Mouse (Mus musculus) liver, embryonic 14.5 days (tissue): ENCODE measurements around the gene Mtx2. TPM values are rescaled to one million over a fixed set of nuclear protein-coding genes. Genes with fewer than 3 reads are reported as not detected.

ENCODE experiments used
- ATAC-seq: fragments of 200-750 bp; cut with Nextera tagmentation; 2 replicates; pipeline ENCODE4 v1.8.0; 2017; ENCODE audit warnings: moderate number of reproducible peaks, mild to moderate bottlenecking, moderate library complexity; ENCODE audit not compliant: insufficient read depth
- DNase-seq, 3 experiments: peaks; one replicate each; pipeline ENCODE4 v3.0.0-alpha.2; 2012 to 2013; ENCODE audit warnings: low read depth in 3 of 3, low spot score in 3 of 3
- H3K27ac ChIP-seq: fragments of 300-500 bp; sonication (generic); 2 replicates; pipeline ENCODE4 v1.5.1; 2014; ENCODE audit warnings: moderate library complexity, mild to moderate bottlenecking, control low read depth, inconsistent platforms
- H3K27me3 ChIP-seq: fragments of 300-500 bp; sonication (generic); 2 replicates; pipeline ENCODE4 v1.6.1; 2014; ENCODE audit warnings: mild to moderate bottlenecking, low read length, moderate library complexity; ENCODE audit not compliant: control insufficient read depth, insufficient read depth
- H3K36me3 ChIP-seq: fragments of 300-500 bp; sonication (generic); replicated peaks from 2 replicates; pipeline ENCODE4 v1.6.1; 2014; ENCODE audit warnings: low read depth; ENCODE audit not compliant: control insufficient read depth, insufficient read depth
- H3K4me1 ChIP-seq, 2 experiments: fragments of 200-500 bp in 1 of 2; fragments of 300-500 bp in 1 of 2; sonication (generic) in 1 of 2; replicated peaks; 2 replicates each; pipeline ENCODE4 v1.6.1; 2012 to 2014; ENCODE audit warnings: antibody characterized with exemption in 1 of 2, inconsistent platforms in 1 of 2, low read length in 1 of 2; ENCODE audit not compliant: control insufficient read depth in 2 of 2, insufficient read depth in 2 of 2
- H3K4me2 ChIP-seq: fragments of 300-500 bp; sonication (generic); 2 replicates; pipeline ENCODE4 v1.6.1; 2014; ENCODE audit warnings: low read depth, mild to moderate bottlenecking, control low read depth, moderate library complexity
- H3K4me3 ChIP-seq, 2 experiments: fragments of 200-500 bp in 1 of 2; fragments of 300-500 bp in 1 of 2; sonication (generic) in 1 of 2; 2 replicates each; pipeline ENCODE4 v1.5.1; 2012 to 2014; ENCODE audit warnings: low read depth in 2 of 2, low read length in 2 of 2, mild to moderate bottlenecking in 2 of 2, control low read depth in 1 of 2, inconsistent platforms in 1 of 2, moderate library complexity in 1 of 2; ENCODE audit not compliant: insufficient read depth in 1 of 2
- H3K9ac ChIP-seq: fragments of 300-500 bp; sonication (generic); replicated peaks from 2 replicates; pipeline ENCODE4 v1.6.1; 2014; ENCODE audit warnings: mild to moderate bottlenecking, control low read depth, moderate library complexity
- H3K9me3 ChIP-seq: fragments of 300-500 bp; sonication (generic); 2 replicates; pipeline ENCODE4 v1.6.1; 2016; ENCODE audit warnings: low read length, mixed read lengths; ENCODE audit not compliant: control insufficient read depth
- CTCF ChIP-seq: IDR thresholded peaks from 2 replicates; pipeline ENCODE4 v1.5.1; 2016; ENCODE audit warnings: antibody characterized with exemption, low read depth, control low read depth
- EP300 ChIP-seq: IDR thresholded peaks from 2 replicates; pipeline ENCODE4 v1.6.1; 2016; ENCODE audit warnings: antibody characterized with exemption, low read depth
- WGBS: fragments of 180-500 bp; shearing (Covaris S2); extraction: QIAGEN DNeasy Blood & Tissue Kit; methylation state at CpG from one replicate; pipeline ENCODE4 v1.1.7; 2014; ENCODE audit not compliant: insufficient replicate concordance; 5-methylcytosine and 5-hydroxymethylcytosine counted together
- polyA plus RNA-seq, 2 experiments: library from polyadenylated mRNA; depleted of rRNA in 1 of 2; stranded (reverse) in 1 of 2; unstranded in 1 of 2; fragments of >200 nt; fragmentation: Nextera tagmentation in 1 of 2; extraction: Ambion mirVana in 1 of 2; gene quantifications; 2 replicates each; pipeline versions ENCODE4 v1.2.1 to v1.2.3; 2012 to 2014

Mtx2 gene
- polyA plus RNA-seq, 2 experiments = 23.8 to 74.7 TPM

DNA sequence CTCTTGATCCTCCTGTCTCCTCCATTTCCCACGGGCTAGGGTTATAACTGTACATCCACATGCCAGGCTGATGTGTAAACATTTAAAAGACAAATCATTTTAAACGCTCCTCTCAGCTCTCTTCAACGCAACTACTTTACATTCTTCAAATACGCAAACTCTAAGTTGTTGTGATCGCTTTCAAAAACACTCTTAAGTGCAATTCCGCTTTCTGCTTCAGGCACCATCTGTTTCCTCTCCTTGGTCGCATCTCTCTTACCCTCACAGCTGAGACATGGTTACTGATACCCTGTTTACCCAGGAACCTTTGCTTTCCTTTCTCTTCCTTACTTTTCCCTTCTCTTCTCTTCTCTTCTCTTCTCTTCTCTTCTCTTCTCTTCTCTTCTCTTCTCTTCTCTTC lies 86.4 kb downstream of the Mtx2 start:
- H3K9me3 ChIP-seq = no peaks in the 10 kb centered on the region; the same call in 1 of the 2 replicates
- ATAC-seq (no peak), DNase-seq (no peak)
- 37% methylated on average over 7 of the region's 7 CpGs for WGBS
- no peak overlapping the region for H3K4me3 ChIP-seq
- H3K4me2 ChIP-seq = no peak overlapping the region
- no peak overlapping the region for H3K9ac ChIP-seq
- no peaks in the 10 kb centered on the region for H3K4me1 ChIP-seq
- no peak for TF ChIP-seq EP300
- no peak for TF ChIP-seq CTCF
- no peaks in the 10 kb centered on the region for H3K36me3 ChIP-seq
- no peaks in the 10 kb centered on the region for H3K27me3 ChIP-seq
- no peak overlapping the region for H3K27ac ChIP-seq

DNA sequence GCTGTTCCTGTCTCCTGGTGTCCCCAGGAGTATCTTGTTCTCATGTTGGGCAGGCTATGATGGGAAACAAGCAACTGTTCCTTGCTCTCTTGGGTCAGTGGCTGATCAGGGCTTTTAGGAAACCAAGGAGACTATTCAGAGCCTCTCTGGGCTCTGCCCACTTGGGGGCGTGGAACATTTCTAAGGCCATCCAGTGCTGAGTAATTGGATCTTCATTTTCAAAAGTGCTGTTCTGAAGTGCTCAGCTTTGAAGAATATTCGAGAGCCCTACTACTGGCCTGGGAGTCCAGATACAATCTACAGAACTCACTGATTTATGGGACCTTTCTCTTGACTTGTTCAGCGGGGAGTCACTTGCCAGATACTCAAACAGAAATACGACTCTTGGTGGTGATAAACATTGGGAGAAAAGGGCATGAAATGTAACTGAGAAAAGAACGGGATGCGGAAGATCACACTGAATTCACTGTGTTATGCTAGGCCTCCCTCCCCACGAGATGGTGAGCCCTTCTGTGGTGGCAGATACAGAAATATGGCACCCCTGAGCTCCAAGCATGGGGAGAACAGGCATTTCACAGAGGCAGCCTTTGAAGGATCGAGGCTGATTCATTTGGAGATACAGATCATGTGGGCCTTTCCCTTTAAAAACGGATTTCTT lies 92.4 kb downstream of the Mtx2 start:
- Histone ChIP-seq H3K4me1 (no peaks in the 10 kb centered on the region), H3K9ac (no peak overlapping the region), H3K36me3 (no peaks in the 10 kb centered on the region), H3K27ac (no peak overlapping the region), H3K9me3 (no peaks in the 10 kb centered on the region), H3K4me3 (no peak overlapping the region), H3K27me3 (no peaks in the 10 kb centered on the region), H3K4me2 (no peak overlapping the region)
- DNase-seq (no peak), ATAC-seq (no peak)
- WGBS = 45% methylated on average over 9 of the region's 9 CpGs
- TF ChIP-seq CTCF (no peak), EP300 (no peak)

DNA sequence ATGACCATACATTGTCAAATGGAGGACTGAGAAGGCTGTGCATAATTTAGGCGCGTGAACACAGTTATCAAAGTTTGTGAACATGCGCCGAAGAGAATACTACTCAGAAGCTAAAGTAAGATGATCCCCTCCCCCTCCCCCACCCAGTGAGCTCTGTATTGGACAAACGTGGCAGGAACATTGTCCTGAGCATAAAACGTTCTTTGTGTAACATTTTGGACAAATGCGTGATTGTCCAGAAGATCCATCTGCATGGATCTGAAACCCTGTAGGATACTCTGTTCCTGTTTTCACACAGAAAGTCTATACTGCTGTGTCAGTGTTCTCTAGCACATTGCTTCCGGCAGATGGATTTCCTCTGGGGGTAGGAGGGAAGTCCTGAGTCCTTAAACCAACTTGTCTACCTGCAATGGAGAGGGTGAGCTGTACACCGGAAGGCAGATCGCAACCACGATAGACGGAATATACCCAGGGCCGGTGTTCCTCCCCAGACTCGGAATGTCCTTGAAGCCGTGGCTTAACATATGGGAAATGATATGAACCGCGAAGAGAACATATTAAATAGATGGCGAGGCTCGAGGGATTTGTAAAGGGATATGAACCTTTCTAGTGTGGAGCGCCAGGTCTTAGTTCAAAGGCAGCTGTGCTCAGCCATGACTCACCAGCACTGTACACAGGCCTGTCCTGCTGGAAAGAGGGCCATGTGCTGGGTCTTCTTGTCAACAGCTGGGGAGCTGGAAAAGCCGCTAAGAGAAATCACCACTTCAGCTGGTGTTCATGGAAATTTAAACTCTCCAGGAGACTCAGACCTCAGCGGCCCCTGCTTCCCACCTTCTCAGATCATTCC lies 100.6 kb downstream of the Mtx2 start:
- Histone ChIP-seq H3K9ac (no peak overlapping the region), H3K27ac (no peak overlapping the region), H3K4me1 (no peaks in the 10 kb centered on the region), H3K4me2 (no peak overlapping the region), H3K4me3 (no peak overlapping the region), H3K27me3 (no peaks in the 10 kb centered on the region), H3K36me3 (no peaks in the 10 kb centered on the region), H3K9me3 (no peaks in the 10 kb centered on the region)
- TF ChIP-seq CTCF = no peak
- TF ChIP-seq EP300 = no peak
- ATAC-seq (no peak), DNase-seq (no peak)
- WGBS = 33% methylated on average over 22 of the region's 22 CpGs

Other genes starting within 250 kb of the Mtx2 start
- gene Lnpk, start 246.4 kb upstream of the Mtx2 start, polyA plus RNA-seq (2012; rRNA removed) = 4.8 and 7.1 TPM in 2 replicates
- 15.4 and 15.5 TPM in 2 replicates for gene Lnpk, start 246.4 kb upstream of the Mtx2 start, polyA plus RNA-seq (2014; fragmentation: Nextera tagmentation; extraction: Ambion mirVana)
- gene Evx2, start 166.2 kb upstream of the Mtx2 start, polyA plus RNA-seq (2012; rRNA removed) = 0.02 TPM in 1 of 2 replicates, not detected in the other
- not detected in 2 replicates for gene Evx2, start 166.2 kb upstream of the Mtx2 start, polyA plus RNA-seq (2014; fragmentation: Nextera tagmentation; extraction: Ambion mirVana)
- 0.09 and 0.29 TPM in 2 replicates for gene Hoxd13, start 157.5 kb upstream of the Mtx2 start, polyA plus RNA-seq (2012; rRNA removed)
- gene Hoxd13, start 157.5 kb upstream of the Mtx2 start, polyA plus RNA-seq (2014; fragmentation: Nextera tagmentation; extraction: Ambion mirVana) = not detected in 2 replicates
- gene Hoxd12, start 150.8 kb upstream of the Mtx2 start, polyA plus RNA-seq (2012; rRNA removed) = 0.04 and 0.10 TPM in 2 replicates
- not detected in 2 replicates for gene Hoxd12, start 150.8 kb upstream of the Mtx2 start, polyA plus RNA-seq (2014; fragmentation: Nextera tagmentation; extraction: Ambion mirVana)
- gene Hoxd11, start 146.2 kb upstream of the Mtx2 start, polyA plus RNA-seq (2012; rRNA removed) = 0.04 and 0.09 TPM in 2 replicates
- gene Hoxd11, start 146.2 kb upstream of the Mtx2 start, polyA plus RNA-seq (2014; fragmentation: Nextera tagmentation; extraction: Ambion mirVana) = not detected in 2 replicates
- 0.07 TPM in 1 of 2 replicates, not detected in the other for gene Hoxd10, start 133.9 kb upstream of the Mtx2 start, polyA plus RNA-seq (2012; rRNA removed)
- not detected in 2 replicates for gene Hoxd10, start 133.9 kb upstream of the Mtx2 start, polyA plus RNA-seq (2014; fragmentation: Nextera tagmentation; extraction: Ambion mirVana)
- 0.03 TPM in 1 of 2 replicates, not detected in the other for gene Hoxd9, start 128.1 kb upstream of the Mtx2 start, polyA plus RNA-seq (2012; rRNA removed)
- not detected in 2 replicates for gene Hoxd9, start 128.1 kb upstream of the Mtx2 start, polyA plus RNA-seq (2014; fragmentation: Nextera tagmentation; extraction: Ambion mirVana)
- gene Hoxd8, start 121.2 kb upstream of the Mtx2 start, polyA plus RNA-seq (2012; rRNA removed) = 0.02 and 0.04 TPM in 2 replicates
- gene Hoxd8, start 121.2 kb upstream of the Mtx2 start, polyA plus RNA-seq (2014; fragmentation: Nextera tagmentation; extraction: Ambion mirVana) = 0.06 TPM in 1 of 2 replicates, not detected in the other
- gene Hoxd3, start 113.9 kb upstream of the Mtx2 start, polyA plus RNA-seq (2012; rRNA removed) = 0.02 and 0.19 TPM in 2 replicates
- gene Hoxd3, start 113.9 kb upstream of the Mtx2 start, polyA plus RNA-seq (2014; fragmentation: Nextera tagmentation; extraction: Ambion mirVana) = not detected in 2 replicates
- 0.04 TPM in 1 of 2 replicates, not detected in the other for gene Hoxd4, start 113.9 kb upstream of the Mtx2 start, polyA plus RNA-seq (2012; rRNA removed)
- gene Hoxd4, start 113.9 kb upstream of the Mtx2 start, polyA plus RNA-seq (2014; fragmentation: Nextera tagmentation; extraction: Ambion mirVana) = not detected in 2 replicates
- not detected in 2 replicates for gene Gm28230, start 99.1 kb upstream of the Mtx2 start, polyA plus RNA-seq (2012; rRNA removed)
- gene Gm28230, start 99.1 kb upstream of the Mtx2 start, polyA plus RNA-seq (2014; fragmentation: Nextera tagmentation; extraction: Ambion mirVana) = not detected in 2 replicates
- not detected in 2 replicates for gene Hoxd1, start 62.8 kb upstream of the Mtx2 start, polyA plus RNA-seq (2012; rRNA removed)
- not detected in 2 replicates for gene Hoxd1, start 62.8 kb upstream of the Mtx2 start, polyA plus RNA-seq (2014; fragmentation: Nextera tagmentation; extraction: Ambion mirVana)